Mouse (Mus musculus): Measurements from ENCODE around the gene Mbnl3. TPM values are rescaled to one million over a fixed set of nuclear protein-coding genes. Genes with fewer than 3 reads are reported as not detected.

Mbnl3 gene
- total RNA-seq (2014; rRNA removed) (0.83 and 1.4 TPM in 2 replicates), polyA plus RNA-seq (2015; fragmentation: Nextera tagmentation; extraction: Ambion mirVana) (0.81 and 1.1 TPM in 2 replicates)

GRCm38 (mm10) chrX:51206432-51206831 is at the start of gene Mbnl3:
TSS of gene Mbnl3 (minus strand) at chrX:51206532.
- H3K27me3 ChIP-seq (ENCODE audit: insufficient read depth, low read length): no peaks in the 10 kb centered on the region
- H3K36me3 ChIP-seq (ENCODE audit: insufficient read depth, low read length): no peaks in the 10 kb centered on the region
- TF ChIP-seq CTCF (IDR thresholded peaks at IDR 0.05; ENCODE audit: low read depth): no peak
- peak within 1 kb of the TSS; percentile 48 for H3K4me3 ChIP-seq (ENCODE audit: low read length)
- H3K4me1 ChIP-seq (ENCODE audit: insufficient read depth, low read length): no peaks in the 10 kb centered on the region
- no peaks in the 10 kb centered on the region for H3K9me3 ChIP-seq (ENCODE audit: low read length)
- no peak within 1 kb of the TSS for H3K9ac ChIP-seq (replicated peaks; ENCODE audit: low read length)
- WGBS: 50% methylated on average over 11 of the region's 11 CpGs
- no peak for ATAC-seq
- peak within 1 kb of the TSS; percentile 81 for H3K4me2 ChIP-seq (ENCODE audit: low read depth, low read length)
- no peak for DNase-seq (ENCODE audit: low spot score)
- no peak within 1 kb of the TSS for H3K27ac ChIP-seq

GRCm38 (mm10) chrX:51205548-51206324 is 596 bp downstream of the Mbnl3 start:
- WGBS: 35% methylated on average over 77 of the region's 79 CpGs
- Histone ChIP-seq H3K36me3 (ENCODE audit: insufficient read depth, low read length) (no peaks in the 10 kb centered on the region), H3K4me3 (ENCODE audit: low read length) (peak overlapping the region; percentile 48), H3K27me3 (ENCODE audit: insufficient read depth, low read length) (no peaks in the 10 kb centered on the region), H3K27ac (no peak overlapping the region), H3K4me1 (ENCODE audit: insufficient read depth, low read length) (no peaks in the 10 kb centered on the region), H3K9me3 (ENCODE audit: low read length) (no peaks in the 10 kb centered on the region), H3K4me2 (ENCODE audit: low read depth, low read length) (peak overlapping the region; percentile 81), H3K9ac (replicated peaks; ENCODE audit: low read length) (no peak overlapping the region)
- DNase-seq (ENCODE audit: low spot score) (peak; percentile 52), ATAC-seq (peak; percentile 63)
- peak; percentile 38 for TF ChIP-seq CTCF (IDR thresholded peaks at IDR 0.05; ENCODE audit: low read depth)

GRCm38 (mm10) chrX:51204626-51205547 is 1.4 kb downstream of the Mbnl3 start:
- WGBS: 31% methylated on average over 64 of the region's 67 CpGs
- ATAC-seq (peak; percentile 72), DNase-seq (ENCODE audit: low spot score) (peak; percentile 26)
- Histone ChIP-seq H3K9ac (replicated peaks; ENCODE audit: low read length) (0 out of 2 replicates have a peak overlapping the region, but pooled peaks have one; percentile 13), H3K4me2 (ENCODE audit: low read depth, low read length) (peak overlapping the region; percentile 81), H3K9me3 (ENCODE audit: low read length) (no peaks in the 10 kb centered on the region), H3K27ac (no peak overlapping the region), H3K4me1 (ENCODE audit: insufficient read depth, low read length) (no peaks in the 10 kb centered on the region), H3K27me3 (ENCODE audit: insufficient read depth, low read length) (no peaks in the 10 kb centered on the region), H3K4me3 (ENCODE audit: low read length) (peak overlapping the region; percentile 48), H3K36me3 (ENCODE audit: insufficient read depth, low read length) (no peaks in the 10 kb centered on the region)
- no peak for TF ChIP-seq CTCF (IDR thresholded peaks at IDR 0.05; ENCODE audit: low read depth)

- TF ChIP-seq CTCF (IDR thresholded peaks at IDR 0.05; ENCODE audit: low read depth): no peak
- no peak for DNase-seq (ENCODE audit: low spot score)
- Histone ChIP-seq H3K4me3 (ENCODE audit: low read length) (no peak overlapping the region), H3K27ac (no peak overlapping the region), H3K4me1 (ENCODE audit: insufficient read depth, low read length) (no peaks in the 10 kb centered on the region), H3K36me3 (ENCODE audit: insufficient read depth, low read length) (no peaks in the 10 kb centered on the region), H3K27me3 (ENCODE audit: insufficient read depth, low read length) (no peaks in the 10 kb centered on the region), H3K9ac (replicated peaks; ENCODE audit: low read length) (no peak overlapping the region), H3K4me2 (ENCODE audit: low read depth, low read length) (no peak overlapping the region), H3K9me3 (ENCODE audit: low read length) (no peaks in the 10 kb centered on the region)
- no peak for ATAC-seq
Observed at GRCm38 (mm10) chrX:51197012-51197411, 9.3 kb downstream of the Mbnl3 start.

- Histone ChIP-seq H3K9me3 (ENCODE audit: low read length) (no peaks in the 10 kb centered on the region), H3K4me1 (ENCODE audit: insufficient read depth, low read length) (no peaks in the 10 kb centered on the region), H3K27ac (no peak overlapping the region), H3K4me2 (ENCODE audit: low read depth, low read length) (no peak overlapping the region), H3K36me3 (ENCODE audit: insufficient read depth, low read length) (no peaks in the 10 kb centered on the region), H3K27me3 (ENCODE audit: insufficient read depth, low read length) (no peaks in the 10 kb centered on the region), H3K9ac (replicated peaks; ENCODE audit: low read length) (no peak overlapping the region), H3K4me3 (ENCODE audit: low read length) (no peak overlapping the region)
- 55% methylated on average over 2 of the region's 2 CpGs for WGBS
- no peak for TF ChIP-seq CTCF (IDR thresholded peaks at IDR 0.05; ENCODE audit: low read depth)
- DNase-seq (ENCODE audit: low spot score) (no peak), ATAC-seq (no peak)
Observed at GRCm38 (mm10) chrX:51171914-51172313, 34.4 kb downstream of the Mbnl3 start.

GRCm38 (mm10) chrX:51171413-51171812 is 34.9 kb downstream of the Mbnl3 start:
- WGBS: 70% methylated on average over 6 of the region's 6 CpGs
- Histone ChIP-seq H3K9me3 (ENCODE audit: low read length) (no peaks in the 10 kb centered on the region), H3K4me1 (ENCODE audit: insufficient read depth, low read length) (no peaks in the 10 kb centered on the region), H3K4me2 (ENCODE audit: low read depth, low read length) (no peak overlapping the region), H3K27me3 (ENCODE audit: insufficient read depth, low read length) (no peaks in the 10 kb centered on the region), H3K27ac (no peak overlapping the region), H3K36me3 (ENCODE audit: insufficient read depth, low read length) (no peaks in the 10 kb centered on the region), H3K4me3 (ENCODE audit: low read length) (no peak overlapping the region), H3K9ac (replicated peaks; ENCODE audit: low read length) (no peak overlapping the region)
- DNase-seq (ENCODE audit: low spot score): no peak
- no peak for ATAC-seq
- TF ChIP-seq CTCF (IDR thresholded peaks at IDR 0.05; ENCODE audit: low read depth): peak; percentile 28; the same call in 1 of the 2 replicates

Data from hindbrain, postnatal 0 days (tissue).